Mouse (Mus musculus): ENCODE measurements around the gene Ehbp1. TPM values are rescaled to one million over a fixed set of nuclear protein-coding genes. Genes with fewer than 3 reads are reported as not detected.
A peak's percentile ranks its signal among the peaks of the same experiment; 100 is the strongest.

Gene Ehbp1
- total and polyA plus RNA-seq, 2 experiments from 2014 or later, result 15.4 to 33.4 TPM

- Histone ChIP-seq H3K4me1 (ENCODE audit: insufficient read depth, low read length) (no peaks in the 10 kb centered on the region), H3K27ac (ENCODE audit: low read depth, low read length) (0 out of 2 replicates have a peak overlapping the region, but pooled peaks have one; percentile 43), H3K36me3 (ENCODE audit: insufficient read depth, low read length) (no peaks in the 10 kb centered on the region), H3K27me3 (ENCODE audit: insufficient read depth, low read length) (no peaks in the 10 kb centered on the region), H3K9me3 (ENCODE audit: low read length) (no peaks in the 10 kb centered on the region), H3K4me2 (ENCODE audit: low read depth, low read length, poor library complexity, severe bottlenecking) (no peak overlapping the region), H3K9ac (replicated peaks; ENCODE audit: low read length, poor library complexity, severe bottlenecking) (no peak overlapping the region), H3K4me3 (ENCODE audit: low read depth, low read length) (no peak overlapping the region)
- ATAC-seq (ENCODE audit: low FRiP score) (peak; percentile 92), DNase-seq (ENCODE audit: low spot score) (peak; percentile 73)
- no peak for TF ChIP-seq CTCF (IDR thresholded peaks at IDR 0.05)
- WGBS, result 14% methylated on average over 1 of the region's 1 CpGs
Observed at GRCm38 (mm10) chr11:22348536-22348910, 6.4 kb upstream of the Ehbp1 start.

GRCm38 (mm10) chr11:22347651-22348535 is 5.8 kb upstream of the Ehbp1 start:
- Histone ChIP-seq H3K27me3 (ENCODE audit: insufficient read depth, low read length) (no peaks in the 10 kb centered on the region), H3K36me3 (ENCODE audit: insufficient read depth, low read length) (no peaks in the 10 kb centered on the region), H3K9ac (replicated peaks; ENCODE audit: low read length, poor library complexity, severe bottlenecking) (peak overlapping the region; percentile 13; the same call in 1 of the 2 replicates), H3K4me3 (ENCODE audit: low read depth, low read length) (no peak overlapping the region), H3K4me1 (ENCODE audit: insufficient read depth, low read length) (no peaks in the 10 kb centered on the region), H3K4me2 (ENCODE audit: low read depth, low read length, poor library complexity, severe bottlenecking) (no peak overlapping the region), H3K9me3 (ENCODE audit: low read length) (no peaks in the 10 kb centered on the region), H3K27ac (ENCODE audit: low read depth, low read length) (0 out of 2 replicates have a peak overlapping the region, but pooled peaks have one; percentile 43)
- TF ChIP-seq CTCF (IDR thresholded peaks at IDR 0.05), result no peak
- peak; percentile 46 for DNase-seq (ENCODE audit: low spot score)
- ATAC-seq (ENCODE audit: low FRiP score), result peak; percentile 21; the same call in 1 of the 2 replicates
- WGBS, result 22% methylated on average over 13 of the region's 13 CpGs

- 31% methylated on average over 2 of the region's 2 CpGs for WGBS
Observed at GRCm38 (mm10) chr11:22327302-22327910, 14.7 kb downstream of the Ehbp1 start.

GRCm38 (mm10) chr11:22317824-22318411 is 24.2 kb downstream of the Ehbp1 start:
- Histone ChIP-seq H3K4me3 (ENCODE audit: low read depth, low read length) (no peak overlapping the region), H3K9ac (replicated peaks; ENCODE audit: low read length, poor library complexity, severe bottlenecking) (no peak overlapping the region), H3K4me2 (ENCODE audit: low read depth, low read length, poor library complexity, severe bottlenecking) (no peak overlapping the region), H3K4me1 (ENCODE audit: insufficient read depth, low read length) (no peaks in the 10 kb centered on the region), H3K36me3 (ENCODE audit: insufficient read depth, low read length) (no peaks in the 10 kb centered on the region), H3K27me3 (ENCODE audit: insufficient read depth, low read length) (no peaks in the 10 kb centered on the region), H3K9me3 (ENCODE audit: low read length) (no peaks in the 10 kb centered on the region), H3K27ac (ENCODE audit: low read depth, low read length) (no peak overlapping the region)
- ATAC-seq (ENCODE audit: low FRiP score) (no peak), DNase-seq (ENCODE audit: low spot score) (no peak)
- 90% methylated on average over 6 of the region's 6 CpGs for WGBS
- no peak for TF ChIP-seq CTCF (IDR thresholded peaks at IDR 0.05)

More at GRCm38 (mm10) chr11:22327302-22327910, 14.7 kb downstream of the Ehbp1 start:
- Histone ChIP-seq H3K36me3 (ENCODE audit: insufficient read depth, low read length) (no peaks in the 10 kb centered on the region), H3K4me2 (ENCODE audit: low read depth, low read length, poor library complexity, severe bottlenecking) (no peak overlapping the region), H3K9me3 (ENCODE audit: low read length) (no peaks in the 10 kb centered on the region), H3K9ac (replicated peaks; ENCODE audit: low read length, poor library complexity, severe bottlenecking) (no peak overlapping the region), H3K4me1 (ENCODE audit: insufficient read depth, low read length) (no peaks in the 10 kb centered on the region), H3K27ac (ENCODE audit: low read depth, low read length) (no peak overlapping the region), H3K4me3 (ENCODE audit: low read depth, low read length) (no peak overlapping the region), H3K27me3 (ENCODE audit: insufficient read depth, low read length) (no peaks in the 10 kb centered on the region)
- ATAC-seq (ENCODE audit: low FRiP score), result no peak
- peak; percentile 48 for DNase-seq (ENCODE audit: low spot score)
- TF ChIP-seq CTCF (IDR thresholded peaks at IDR 0.05), result no peak

- 97% methylated on average over 1 of the region's 1 CpGs for WGBS
- no peak for DNase-seq (ENCODE audit: low spot score)
- no peak overlapping the region for H3K4me3 ChIP-seq (ENCODE audit: low read depth, low read length)
Observed at GRCm38 (mm10) chr11:22315801-22316200, 26.3 kb downstream of the Ehbp1 start.

More at GRCm38 (mm10) chr11:22315801-22316200, 26.3 kb downstream of the Ehbp1 start:
- H3K36me3 ChIP-seq (ENCODE audit: insufficient read depth, low read length), result no peaks in the 10 kb centered on the region
- TF ChIP-seq CTCF (IDR thresholded peaks at IDR 0.05), result no peak
- H3K9me3 ChIP-seq (ENCODE audit: low read length), result no peaks in the 10 kb centered on the region
- H3K9ac ChIP-seq (replicated peaks; ENCODE audit: low read length, poor library complexity, severe bottlenecking), result no peak overlapping the region
- no peak overlapping the region for H3K27ac ChIP-seq (ENCODE audit: low read depth, low read length)
- H3K4me2 ChIP-seq (ENCODE audit: low read depth, low read length, poor library complexity, severe bottlenecking), result no peak overlapping the region
- H3K4me1 ChIP-seq (ENCODE audit: insufficient read depth, low read length), result no peaks in the 10 kb centered on the region
- no peak for ATAC-seq (ENCODE audit: low FRiP score)
- H3K27me3 ChIP-seq (ENCODE audit: insufficient read depth, low read length), result no peaks in the 10 kb centered on the region
